Mouse (Mus musculus): ENCODE measurements around the gene Cngb1.

The Cngb1 gene

GRCm38 (mm10) chr8:95306431-95306830 lies at the start of gene Cngb1:
Cngb1 (minus strand) TSS chr8:95306585.
- DNase-seq (ENCODE audit: low spot score), result no peak

- no peak for DNase-seq (ENCODE audit: low spot score)
These were observed 48.2 kb upstream of the Cngb1 start for GRCm38 (mm10) chr8:95354606-95355005.

- peak; percentile 44 for DNase-seq (ENCODE audit: low spot score)
These were observed 46.8 kb upstream of the Cngb1 start for GRCm38 (mm10) chr8:95352871-95353866.

- DNase-seq (ENCODE audit: low spot score), result peak; percentile 65
These were observed 45.9 kb upstream of the Cngb1 start, which contains the start of gene Mmp15 for GRCm38 (mm10) chr8:95352151-95352870. Mmp15 (plus strand) TSS chr8:95352268.

GRCm38 (mm10) chr8:95351461-95351860 lies 45.1 kb upstream of the Cngb1 start:
- DNase-seq (ENCODE audit: low spot score), result no peak

GRCm38 (mm10) chr8:95348811-95349630 lies 42.6 kb upstream of the Cngb1 start:
- no peak for DNase-seq (ENCODE audit: low spot score)

GRCm38 (mm10) chr8:95348356-95348755 lies 42.0 kb upstream of the Cngb1 start:
- DNase-seq (ENCODE audit: low spot score), result no peak

GRCm38 (mm10) chr8:95346643-95347545 lies 40.5 kb upstream of the Cngb1 start:
- DNase-seq (ENCODE audit: low spot score), result peak; percentile 56

GRCm38 (mm10) chr8:95344668-95345067 lies 38.3 kb upstream of the Cngb1 start:
- DNase-seq (ENCODE audit: low spot score), result no peak

- DNase-seq (ENCODE audit: low spot score), result no peak
These were observed 35.3 kb upstream of the Cngb1 start for GRCm38 (mm10) chr8:95341721-95342120.

- no peak for DNase-seq (ENCODE audit: low spot score)
These were observed 30.0 kb upstream of the Cngb1 start for GRCm38 (mm10) chr8:95336363-95336762.

GRCm38 (mm10) chr8:95335706-95336105 lies 29.3 kb upstream of the Cngb1 start:
- DNase-seq (ENCODE audit: low spot score), result no peak

GRCm38 (mm10) chr8:95332437-95333199 lies 26.2 kb upstream of the Cngb1 start:
- no peak for DNase-seq (ENCODE audit: low spot score)

GRCm38 (mm10) chr8:95331720-95332436 lies 25.5 kb upstream of the Cngb1 start, which contains the start of the genes Zfp319 and Usb1:
Zfp319 (minus strand) TSS chr8:95331950.
Usb1 (plus strand) TSS chr8:95332284.
- DNase-seq (ENCODE audit: low spot score), result peak; percentile 96

GRCm38 (mm10) chr8:95331156-95331719 lies 24.9 kb upstream of the Cngb1 start:
- no peak for DNase-seq (ENCODE audit: low spot score)

GRCm38 (mm10) chr8:95330367-95330766 lies 24.0 kb upstream of the Cngb1 start:
- no peak for DNase-seq (ENCODE audit: low spot score)

- DNase-seq (ENCODE audit: low spot score), result no peak
These were observed 21.6 kb upstream of the Cngb1 start for GRCm38 (mm10) chr8:95327866-95328465.

- no peak for DNase-seq (ENCODE audit: low spot score)
These were observed 20.4 kb upstream of the Cngb1 start for GRCm38 (mm10) chr8:95326822-95327221.

GRCm38 (mm10) chr8:95324646-95325045 lies 18.3 kb upstream of the Cngb1 start:
- no peak for DNase-seq (ENCODE audit: low spot score)

Data from urinary bladder, postnatal 25 days (tissue).